ENCODE assay signal across 8 mouse cellular contexts in the genomic region with DNA sequence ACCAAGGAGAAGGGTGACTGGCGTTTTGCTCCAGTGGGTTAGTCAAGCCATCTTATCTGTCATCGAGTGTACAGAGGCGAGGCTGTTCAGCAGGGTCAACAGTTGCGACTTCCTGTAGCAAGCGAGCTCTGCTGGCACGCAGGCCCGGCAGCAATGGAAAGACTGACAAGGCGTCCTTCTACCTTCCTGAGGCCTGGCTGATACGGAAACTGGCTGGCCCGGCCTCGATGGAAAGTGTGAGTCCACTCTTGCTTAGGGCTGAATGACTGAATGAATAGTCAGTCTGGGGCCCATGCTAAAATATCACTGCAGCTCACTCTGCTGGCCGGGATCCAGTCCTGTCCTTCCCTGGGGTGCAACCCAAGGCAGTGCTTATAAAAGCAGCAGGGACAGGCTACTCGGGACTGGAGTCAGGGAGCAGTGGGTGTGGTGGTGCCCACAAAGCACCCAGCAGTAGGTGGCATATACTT. TPM values are rescaled to one million over a fixed set of nuclear protein-coding genes. Genes with fewer than 3 reads are reported as not detected.
A peak's percentile ranks its signal among the peaks of the same experiment; 100 is the strongest.
DNase-seq lines count a peak whose midpoint lies in the region; ATAC-seq lines count a peak whose summit lies in the region.

No protein-coding gene starts in this region.

- peak; percentile 85 for ATAC-seq in heart, embryonic 15.5 days (replicated peaks; ENCODE audit: insufficient number of reproducible peaks, insufficient read depth, low FRiP score, low read depth)
- peak; percentile 60; the same call in 1 of the 2 replicates for ATAC-seq in megakaryocyte-erythroid progenitor cell, adult 5-6 weeks (replicated peaks; ENCODE audit: low FRiP score, low TSS enrichment, poor library complexity, severe bottlenecking)
- ATAC-seq in midbrain, embryonic 11.5 days (ENCODE audit: low FRiP score) = no peak

- H3K9me3 ChIP-seq in heart, embryonic 15.5 days (replicated peaks) = no peaks in the 10 kb centered on the region
- H3K9me3 ChIP-seq in limb, embryonic 10.5 days (replicated peaks) = no peaks in the 10 kb centered on the region
- H3K9me3 ChIP-seq in midbrain, embryonic 11.5 days (ENCODE audit: control insufficient read depth, low read length) = no peaks in the 10 kb centered on the region

- peak; percentile 45 for DNase-seq in A20 (ENCODE audit: low read depth, low spot score)
- peak; percentile 79 for DNase-seq in adrenal gland, adult 2 months
- DNase-seq in limb, embryonic 10.5 days (ENCODE audit: low spot score) = no peak
- no peak for DNase-seq in retina, postnatal 1 day
- DNase-seq in right cerebral cortex, postnatal 4 days = no peak
- DNase-seq in midbrain, embryonic 11.5 days (ENCODE audit: low spot score, missing footprints) = no peak

- peaks cover 44% of the 10 kb centered on the region for H3K4me1 ChIP-seq in heart, embryonic 15.5 days (replicated peaks)
- H3K4me1 ChIP-seq in limb, embryonic 10.5 days = peaks cover 31% of the 10 kb centered on the region
- peaks cover 6% of the 10 kb centered on the region for H3K4me1 ChIP-seq in midbrain, embryonic 11.5 days (ENCODE audit: control insufficient read depth, insufficient read depth, low read length)

- H3K9ac ChIP-seq in heart, embryonic 15.5 days = 0 out of 2 replicates have a peak overlapping the region, but pooled peaks have one; percentile 11
- H3K9ac ChIP-seq in midbrain, embryonic 11.5 days (ENCODE audit: low read length) = no peak overlapping the region

- no peak overlapping the region for H3K4me3 ChIP-seq in heart, embryonic 15.5 days
- no peak overlapping the region for H3K4me3 ChIP-seq in limb, embryonic 10.5 days
- no peak overlapping the region for H3K4me3 ChIP-seq in midbrain, embryonic 11.5 days (ENCODE audit: low read depth, low read length)

- 0 out of 2 replicates have a peak, but pooled peaks cover 1% of the 10 kb centered on the region for H3K27me3 ChIP-seq in heart, embryonic 15.5 days
- H3K27me3 ChIP-seq in limb, embryonic 10.5 days (ENCODE audit: low read depth, poor library complexity, severe bottlenecking) = no peaks in the 10 kb centered on the region
- no peaks in the 10 kb centered on the region for H3K27me3 ChIP-seq in midbrain, embryonic 11.5 days (ENCODE audit: control insufficient read depth, insufficient read depth, low read length)

- no peak overlapping the region; the same call in 1 of the 2 replicates for H3K4me2 ChIP-seq in heart, embryonic 15.5 days
- no peak overlapping the region for H3K4me2 ChIP-seq in midbrain, embryonic 11.5 days

- WGBS in heart, embryonic 15.5 days = 17% methylated on average over 13 of the region's 13 CpGs
- WGBS in limb, embryonic 10.5 days = 77% methylated on average over 13 of the region's 13 CpGs
- WGBS in midbrain, embryonic 11.5 days = 76% methylated on average over 13 of the region's 13 CpGs

- H3K27ac ChIP-seq in heart, embryonic 15.5 days = peak overlapping the region; percentile 86
- peak overlapping the region; percentile 37; the same call in 1 of the 2 replicates for H3K27ac ChIP-seq in limb, embryonic 10.5 days
- H3K27ac ChIP-seq in midbrain, embryonic 11.5 days (ENCODE audit: low read depth, low read length) = no peak overlapping the region

- no peaks in the 10 kb centered on the region for H3K36me3 ChIP-seq in heart, embryonic 15.5 days
- H3K36me3 ChIP-seq in limb, embryonic 10.5 days = no peaks in the 10 kb centered on the region
- no peaks in the 10 kb centered on the region for H3K36me3 ChIP-seq in midbrain, embryonic 11.5 days (ENCODE audit: control insufficient read depth, insufficient read depth, low read length)

RNA-seq across cellular contexts. Expression of a gene that starts 27.0 kb away (rescaled TPM):
- total RNA-seq in adrenal gland, adult 2 months (2021) = 10 to 100 TPM; 15.8 to 23.2 TPM
- 4.7 and 5.4 TPM in 2 replicates for polyA plus RNA-seq in adrenal gland, adult 2 months (2012; rRNA removed)
- 85.3 and 94.4 TPM in 2 replicates for polyA plus RNA-seq in heart, embryonic 15.5 days (2015; fragmentation: Nextera tagmentation; extraction: Ambion mirVana)
- 26.1 and 28.0 TPM in 2 replicates for polyA plus RNA-seq in limb, embryonic 10.5 days (2016; fragmentation: Nextera tagmentation; extraction: Ambion mirVana)
- total RNA-seq in megakaryocyte-erythroid progenitor cell, adult 5-6 weeks (2014; fragmentation: Nextera tagmentation) = 7.2 and 12.7 TPM in 2 replicates
- 7.9 and 10.9 TPM in 2 replicates for total RNA-seq in megakaryocyte-erythroid progenitor cell, adult 5-6 weeks (2017)
- polyA plus RNA-seq in midbrain, embryonic 11.5 days (2014; fragmentation: Nextera tagmentation; extraction: Ambion mirVana) = 38.6 and 40.7 TPM in 2 replicates

RNA-seq across cellular contexts. Expression of a gene that starts 41.9 kb away (rescaled TPM):
- total RNA-seq in adrenal gland, adult 2 months (2021) = under 1 TPM in 1 of 2 experiments, not detected in 1; 0.55 TPM
- polyA plus RNA-seq in adrenal gland, adult 2 months (2012; rRNA removed) = 0.08 and 0.21 TPM in 2 replicates
- 1.8 and 2.9 TPM in 2 replicates for polyA plus RNA-seq in heart, embryonic 15.5 days (2015; fragmentation: Nextera tagmentation; extraction: Ambion mirVana)
- polyA plus RNA-seq in limb, embryonic 10.5 days (2016; fragmentation: Nextera tagmentation; extraction: Ambion mirVana) = 0.64 and 0.84 TPM in 2 replicates
- not detected in 2 replicates for total RNA-seq in megakaryocyte-erythroid progenitor cell, adult 5-6 weeks (2014; fragmentation: Nextera tagmentation)
- not detected in 2 replicates for total RNA-seq in megakaryocyte-erythroid progenitor cell, adult 5-6 weeks (2017)
- 0.47 and 0.72 TPM in 2 replicates for polyA plus RNA-seq in midbrain, embryonic 11.5 days (2014; fragmentation: Nextera tagmentation; extraction: Ambion mirVana)

Comparison
In these comparisons a context has a peak if more than half of its experiments do, and no peak if none do; other contexts are left out.
1. DNase-seq: peak in A20 (single experiment) and adrenal gland, adult 2 months (single experiment); none in limb, embryonic 10.5 days (single experiment), retina, postnatal 1 day (single experiment), right cerebral cortex, postnatal 4 days (single experiment) and midbrain, embryonic 11.5 days (single experiment).